In genomic region chr6:116135971-116136632, GRCm38 (mm10) we compare ENCODE assay signal across 9 mouse cellular contexts. TPM values are rescaled to one million over a fixed set of nuclear protein-coding genes. Genes with fewer than 3 reads are reported as not detected.
DNase-seq lines count a peak whose midpoint lies in the region; ATAC-seq lines count a peak whose summit lies in the region.
"Had no signal": no experiment of that assay in that cellular context is flagged by ENCODE, and none has a peak within 500 bp of the region (broad histone marks: within the 10 kb centered on the region; RNA-seq: fewer than 3 reads in every experiment).

No protein-coding gene starts in this region.

- peak; percentile 20 for DNase-seq in embryo, embryonic 10.5 days (ENCODE audit: low spot score)
- DNase-seq in embryo, embryonic 10 days (ENCODE audit: low spot score) = no peak
- no peak for DNase-seq in midbrain, embryonic 11.5 days (ENCODE audit: low spot score, missing footprints)
- peak; percentile 20 for DNase-seq in cerebellum, adult 11 months
- DNase-seq in kidney, adult 9 months = peak; percentile 31
- no peak for DNase-seq in gastrocnemius, postnatal 10 days

- H3K27ac ChIP-seq in midbrain, embryonic 13.5 days = no peak overlapping the region
- no peak overlapping the region for H3K27ac ChIP-seq in midbrain, embryonic 11.5 days (ENCODE audit: low read depth, low read length)

- H3K4me1 ChIP-seq in midbrain, embryonic 13.5 days (replicated peaks) = peaks cover 6% of the 10 kb centered on the region
- peaks cover 6% of the 10 kb centered on the region for H3K4me1 ChIP-seq in midbrain, embryonic 11.5 days (ENCODE audit: control insufficient read depth, insufficient read depth, low read length)
- H3K4me1 ChIP-seq in megakaryocyte, embryonic 14.5 days = peaks cover 30% of the 10 kb centered on the region

- H3K36me3 ChIP-seq in midbrain, embryonic 13.5 days = peaks cover 6% of the 10 kb centered on the region
- H3K36me3 ChIP-seq in midbrain, embryonic 11.5 days (ENCODE audit: control insufficient read depth, insufficient read depth, low read length) = no peaks in the 10 kb centered on the region
- H3K36me3 ChIP-seq in megakaryocyte, embryonic 14.5 days (replicated peaks; ENCODE audit: low read length) = peaks cover 12% of the 10 kb centered on the region

- H3K27me3 ChIP-seq in midbrain, embryonic 13.5 days = no peaks in the 10 kb centered on the region
- no peaks in the 10 kb centered on the region for H3K27me3 ChIP-seq in midbrain, embryonic 11.5 days (ENCODE audit: control insufficient read depth, insufficient read depth, low read length)
- no peaks in the 10 kb centered on the region for H3K27me3 ChIP-seq in megakaryocyte, embryonic 14.5 days (replicated peaks)

- ATAC-seq in midbrain, embryonic 13.5 days = 0 out of 2 replicates have a peak, but pooled peaks have one; percentile 55
- ATAC-seq in midbrain, embryonic 11.5 days (ENCODE audit: low FRiP score) = no peak

- no peak overlapping the region for H3K4me3 ChIP-seq in midbrain, embryonic 13.5 days (replicated peaks)
- H3K4me3 ChIP-seq in midbrain, embryonic 11.5 days (ENCODE audit: low read depth, low read length) = no peak overlapping the region
- peak overlapping the region; percentile 81 for H3K4me3 ChIP-seq in megakaryocyte, embryonic 14.5 days (replicated peaks)
- H3K4me3 ChIP-seq: myocyte had no signal

- WGBS in midbrain, embryonic 13.5 days = 64% methylated on average over 7 of the region's 7 CpGs
- 73% methylated on average over 7 of the region's 7 CpGs for WGBS in midbrain, embryonic 11.5 days

- H3K9me3 ChIP-seq in midbrain, embryonic 13.5 days = no peaks in the 10 kb centered on the region
- H3K9me3 ChIP-seq in midbrain, embryonic 11.5 days (ENCODE audit: control insufficient read depth, low read length) = no peaks in the 10 kb centered on the region
- H3K9me3 ChIP-seq in megakaryocyte, embryonic 14.5 days = no peaks in the 10 kb centered on the region

- H3K9ac ChIP-seq in midbrain, embryonic 13.5 days (replicated peaks) = no peak overlapping the region
- no peak overlapping the region for H3K9ac ChIP-seq in midbrain, embryonic 11.5 days (ENCODE audit: low read length)

- no peak overlapping the region for H3K4me2 ChIP-seq in midbrain, embryonic 13.5 days (replicated peaks)
- no peak overlapping the region for H3K4me2 ChIP-seq in midbrain, embryonic 11.5 days

RNA-seq across cellular contexts. Expression of gene Tmcc1, which starts 57.2 kb away (rescaled TPM):
- 35.7 and 36.4 TPM in 2 replicates for polyA plus RNA-seq in midbrain, embryonic 13.5 days (2015; fragmentation: Nextera tagmentation; extraction: Ambion mirVana)
- polyA plus RNA-seq in midbrain, embryonic 11.5 days (2014; fragmentation: Nextera tagmentation; extraction: Ambion mirVana) = 16.2 and 18.9 TPM in 2 replicates
- polyA plus RNA-seq in megakaryocyte, embryonic 14.5 days (2012; ENCODE audit: insufficient read depth, low replicate concordance) = 0.58 and 0.97 TPM in 2 replicates
- 10 to 100 TPM; 26.4 to 29.4 TPM for total RNA-seq in gastrocnemius, postnatal 10 days (2021)

Comparison
In these comparisons a context has a peak if more than half of its experiments do, and no peak if none do; other contexts are left out.
1. DNase-seq: peak in embryo, embryonic 10.5 days (single experiment), cerebellum, adult 11 months (single experiment) and kidney, adult 9 months (single experiment); none in embryo, embryonic 10 days (single experiment), midbrain, embryonic 11.5 days (single experiment) and gastrocnemius, postnatal 10 days (single experiment).